Mouse (Mus musculus): ENCODE data around the gene Matn1.

Gene Matn1

DNA sequence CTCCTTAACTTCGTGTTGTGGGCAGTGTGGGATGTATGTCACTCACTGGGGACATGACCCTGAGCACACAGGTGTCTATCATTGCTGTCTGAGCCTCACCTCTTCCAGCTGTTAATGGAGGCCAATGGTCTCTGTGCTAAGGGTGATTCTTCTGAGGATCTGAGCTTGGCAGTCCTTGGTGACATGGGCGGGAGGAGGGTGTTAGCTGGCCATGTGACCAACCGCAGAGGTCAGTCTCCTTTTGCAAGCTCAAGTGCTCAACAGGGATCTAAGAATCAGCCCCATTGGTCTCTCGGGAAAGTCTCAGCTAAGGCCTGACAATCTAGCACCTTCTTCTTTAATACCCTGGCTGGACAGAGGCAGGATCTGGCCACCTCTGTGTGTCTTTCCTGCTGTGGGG lies 26.6 kb upstream of the Matn1 start:
- DNase-seq (ENCODE audit: low read depth, low spot score): no peak

DNA sequence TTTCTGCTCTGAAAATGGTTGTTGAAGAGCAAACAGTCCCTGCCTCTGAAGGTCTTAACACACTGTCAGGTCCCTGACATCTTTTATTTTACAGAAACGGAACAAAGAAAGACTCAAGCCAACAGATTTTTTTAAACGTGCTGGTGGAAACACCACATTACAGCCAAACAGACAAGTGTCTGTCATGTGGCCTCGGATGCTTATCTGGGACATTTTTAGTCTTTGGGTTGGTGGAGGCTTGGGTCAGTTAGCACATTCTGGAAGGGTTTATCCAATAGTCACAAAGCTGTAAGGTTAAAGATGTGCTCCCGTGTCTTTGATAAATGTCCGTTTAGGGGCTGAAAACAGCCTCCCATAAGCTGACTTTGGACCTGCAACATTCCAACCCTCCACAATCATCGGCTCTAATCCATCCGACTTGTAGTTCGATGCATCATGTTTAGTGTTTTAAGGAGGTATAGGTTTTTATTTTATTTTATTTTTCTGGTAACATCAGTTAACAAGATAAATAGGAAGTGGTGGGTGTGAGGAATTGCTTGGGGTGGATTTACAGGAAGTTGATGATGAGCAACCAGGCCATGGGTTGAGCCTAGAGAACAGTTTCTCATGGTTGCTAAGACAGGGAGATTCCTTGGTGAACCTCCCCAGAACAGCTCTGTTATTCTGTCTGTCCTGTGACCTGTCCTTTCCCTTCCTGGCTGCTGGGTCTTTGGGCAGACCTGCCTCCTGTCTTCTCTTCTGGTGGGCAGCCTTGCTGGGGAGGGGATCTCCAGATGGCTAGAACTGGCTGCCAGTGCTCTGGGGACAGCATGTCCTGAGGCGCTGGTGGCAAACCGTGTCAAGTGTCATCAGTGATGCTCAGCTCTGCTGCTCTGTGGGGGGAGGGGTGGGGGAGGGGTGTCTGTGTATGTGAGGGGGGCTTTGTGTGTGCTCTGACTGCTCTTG lies 25.1 kb upstream of the Matn1 start:
- no peak for DNase-seq (ENCODE audit: low read depth, low spot score)

DNA sequence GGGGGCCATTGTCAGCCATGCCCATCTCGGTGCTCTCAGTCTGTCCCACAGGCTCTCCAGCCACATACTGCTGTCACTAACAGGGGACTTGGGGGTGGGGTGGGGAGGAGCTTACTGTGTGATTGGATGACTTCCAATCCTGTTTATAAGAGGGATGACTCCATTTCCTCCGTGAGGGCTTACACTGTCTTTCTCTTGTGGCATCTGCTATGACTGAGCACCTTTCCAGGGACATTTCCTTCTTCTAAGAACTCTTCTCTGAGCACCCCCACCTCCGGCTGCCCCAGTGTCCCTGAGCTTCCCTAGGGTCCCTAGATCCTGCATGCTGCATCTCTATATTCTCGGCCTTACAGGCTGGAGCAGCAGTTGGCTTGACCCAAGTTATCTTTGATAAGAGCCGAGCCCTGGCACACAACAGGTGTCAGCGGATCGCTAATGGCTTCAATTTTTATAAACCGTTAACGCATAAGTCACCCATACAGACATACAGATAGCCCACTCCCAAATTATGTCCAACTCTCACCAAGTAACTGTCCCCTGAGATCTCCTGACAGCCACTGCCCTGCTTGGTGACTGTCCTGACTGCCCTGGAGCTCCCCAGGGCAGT lies 24.3 kb upstream of the Matn1 start:
- DNase-seq (ENCODE audit: low read depth, low spot score): no peak

DNA sequence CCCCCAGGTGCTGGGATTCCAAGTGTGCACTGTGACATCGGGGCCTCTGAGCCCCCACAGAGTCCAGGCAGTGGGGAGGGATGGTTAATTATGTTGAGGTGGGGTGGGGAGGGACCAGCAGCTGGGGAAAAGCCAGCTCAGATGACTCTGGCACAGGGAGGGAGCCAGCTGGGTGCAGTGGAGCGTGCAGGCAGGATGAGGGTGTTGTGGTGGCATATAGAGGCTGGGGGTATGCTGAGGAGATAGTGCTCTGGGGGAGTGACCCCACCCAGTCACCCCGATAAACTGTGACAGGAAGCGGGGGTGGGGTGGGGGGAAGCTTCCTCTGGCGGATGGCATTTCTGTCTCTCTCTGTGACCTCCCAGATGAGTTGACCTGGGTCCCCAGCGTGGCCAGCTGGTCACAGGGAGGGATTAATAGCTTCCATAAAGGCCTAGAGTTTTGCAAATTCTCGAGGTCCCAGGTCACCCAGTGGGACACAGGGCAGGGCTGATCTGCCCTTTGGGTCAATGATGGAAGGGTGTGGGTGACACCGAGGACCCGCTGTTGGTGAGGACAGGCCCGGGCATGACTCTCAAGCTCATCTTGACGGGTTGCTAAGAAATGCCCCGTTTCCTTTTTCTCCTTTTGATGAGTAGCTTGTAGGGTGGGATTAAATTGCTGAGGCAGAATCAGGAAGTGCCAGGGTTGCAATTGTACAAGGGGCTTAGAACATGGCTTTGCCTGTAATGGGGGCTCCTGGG lies 23.1 kb upstream of the Matn1 start:
- no peak for DNase-seq (ENCODE audit: low read depth, low spot score)

DNA sequence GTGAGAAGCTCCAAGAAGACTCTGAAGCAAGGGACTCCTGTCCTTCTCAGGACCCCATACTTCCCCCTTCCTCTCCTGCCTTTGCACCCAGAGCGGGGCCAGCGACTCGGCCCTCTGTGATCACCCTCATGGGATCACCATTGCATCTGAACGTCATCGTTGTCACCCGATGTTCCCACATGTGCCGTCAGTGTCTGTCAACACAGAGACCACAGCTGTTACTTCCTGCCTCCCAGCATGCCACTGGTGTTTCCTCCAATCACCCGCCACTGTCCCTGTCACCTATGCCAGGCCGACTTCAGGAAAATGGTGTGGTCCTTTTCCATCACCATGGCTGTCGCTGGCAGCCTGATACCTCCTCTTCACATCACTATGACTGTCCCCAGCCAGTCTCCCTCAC lies 22.2 kb upstream of the Matn1 start:
- no peak for DNase-seq (ENCODE audit: low read depth, low spot score)

DNA sequence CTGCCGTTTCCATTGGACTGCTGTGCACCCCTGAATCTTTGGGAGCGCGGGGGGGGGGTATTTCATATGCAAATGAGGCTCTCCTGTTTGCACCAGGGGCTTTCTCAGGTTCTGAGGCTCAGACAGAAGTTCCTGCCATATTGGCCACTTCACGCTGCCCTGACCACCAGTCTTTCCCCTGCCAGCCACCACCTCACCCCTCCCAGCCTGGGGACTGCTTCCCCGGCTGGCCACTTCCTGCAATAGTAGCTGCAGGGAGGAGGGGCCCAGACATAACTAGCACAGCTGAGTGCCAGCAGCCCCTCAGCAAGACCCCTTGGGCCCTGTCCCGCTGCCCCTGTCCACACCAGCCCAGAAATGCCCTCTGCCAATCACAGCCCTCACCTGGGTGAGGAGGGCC lies 17.9 kb upstream of the Matn1 start:
- no peak for DNase-seq (ENCODE audit: low read depth, low spot score)

DNA sequence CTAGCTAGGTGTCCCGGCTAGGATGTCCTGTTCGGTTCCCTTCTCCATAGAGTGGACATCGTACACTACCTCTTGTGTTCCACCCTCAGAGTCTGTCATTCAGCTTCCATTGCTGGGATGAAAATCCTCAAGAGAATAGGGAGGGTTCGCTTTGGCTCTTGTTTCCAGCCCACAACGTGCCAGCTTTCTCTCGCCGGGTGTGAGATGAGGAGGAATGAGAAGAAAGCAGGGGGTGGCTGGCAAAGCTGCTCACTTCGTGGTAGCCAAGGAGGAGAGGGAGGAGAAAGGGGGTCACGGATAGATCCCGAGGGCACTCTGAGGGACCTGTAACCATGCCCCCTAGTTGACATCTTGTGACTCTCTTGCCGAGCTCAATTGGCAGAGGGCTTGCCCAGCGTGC lies 16.4 kb upstream of the Matn1 start:
- peak; percentile 48 for DNase-seq (ENCODE audit: low read depth, low spot score)

DNA sequence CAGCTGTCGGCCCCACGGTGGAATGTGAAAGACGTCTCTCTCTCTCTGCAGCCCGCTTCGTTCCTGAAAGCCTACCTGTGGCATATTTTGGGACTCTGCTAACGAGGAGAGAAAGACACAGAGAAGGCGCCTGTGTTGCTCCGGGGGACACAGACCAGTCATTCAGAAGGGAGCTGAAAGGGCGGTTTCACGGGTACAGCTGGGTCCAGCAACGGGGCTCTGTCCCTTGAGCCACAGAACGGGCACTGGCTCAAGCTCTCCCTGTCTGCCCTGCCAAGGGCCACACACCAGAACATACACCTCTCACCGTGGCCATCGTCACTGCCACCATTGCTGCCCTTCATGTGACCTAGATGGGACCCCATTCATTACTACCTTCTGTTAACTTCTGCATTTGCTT lies 1.5 kb upstream of the Matn1 start:
- DNase-seq (ENCODE audit: low read depth, low spot score): peak; percentile 35

DNA sequence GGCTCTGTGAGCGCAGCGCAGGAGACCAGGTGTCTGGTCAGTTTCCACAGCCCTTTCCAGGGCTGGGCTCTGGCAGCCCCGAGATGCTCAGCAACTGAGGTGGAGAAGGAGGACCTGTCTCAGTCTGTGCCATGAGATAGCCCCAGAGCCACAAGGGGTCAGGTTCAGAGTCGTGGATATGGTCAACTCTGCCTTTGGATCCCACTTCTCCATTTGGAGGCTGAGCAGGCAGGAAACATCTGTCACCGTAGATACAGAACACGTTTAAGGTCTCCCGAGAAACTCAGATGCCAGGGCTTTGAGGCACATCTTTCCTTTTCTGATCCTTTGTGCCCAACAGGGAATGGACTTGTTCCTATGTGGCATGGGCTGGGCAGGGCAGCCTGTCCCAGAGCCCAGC lies 594 bp downstream of the Matn1 start:
- DNase-seq (ENCODE audit: low read depth, low spot score): no peak

DNA sequence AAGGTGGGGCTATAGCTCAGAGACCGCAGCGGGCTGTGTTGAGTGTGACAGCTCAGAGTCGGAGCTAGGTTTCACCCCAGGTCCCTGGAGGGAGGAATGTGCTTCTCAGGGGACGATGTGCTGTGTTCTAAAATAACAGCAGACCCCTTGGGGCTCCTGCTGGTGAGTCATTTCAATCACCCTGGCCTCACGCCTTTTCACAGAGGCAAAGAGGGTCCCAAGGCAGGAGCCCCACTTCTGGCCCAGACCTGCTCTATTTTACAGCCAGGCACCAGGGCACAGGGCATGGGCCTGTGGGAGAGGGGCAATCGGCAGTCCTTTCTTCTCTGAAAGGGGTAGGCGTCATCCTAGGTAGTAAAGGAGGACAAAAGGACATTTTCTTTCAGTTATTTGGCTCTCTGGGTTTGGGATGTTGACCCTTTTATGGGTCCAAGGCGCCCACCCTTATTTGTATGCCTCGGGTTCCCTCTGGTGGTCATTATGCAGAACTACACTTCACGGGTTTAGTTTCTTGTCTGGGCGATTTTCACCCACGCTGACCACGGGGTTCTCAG lies 3.0 kb downstream of the Matn1 start:
- peak; percentile 37 for DNase-seq (ENCODE audit: low read depth, low spot score)

DNA sequence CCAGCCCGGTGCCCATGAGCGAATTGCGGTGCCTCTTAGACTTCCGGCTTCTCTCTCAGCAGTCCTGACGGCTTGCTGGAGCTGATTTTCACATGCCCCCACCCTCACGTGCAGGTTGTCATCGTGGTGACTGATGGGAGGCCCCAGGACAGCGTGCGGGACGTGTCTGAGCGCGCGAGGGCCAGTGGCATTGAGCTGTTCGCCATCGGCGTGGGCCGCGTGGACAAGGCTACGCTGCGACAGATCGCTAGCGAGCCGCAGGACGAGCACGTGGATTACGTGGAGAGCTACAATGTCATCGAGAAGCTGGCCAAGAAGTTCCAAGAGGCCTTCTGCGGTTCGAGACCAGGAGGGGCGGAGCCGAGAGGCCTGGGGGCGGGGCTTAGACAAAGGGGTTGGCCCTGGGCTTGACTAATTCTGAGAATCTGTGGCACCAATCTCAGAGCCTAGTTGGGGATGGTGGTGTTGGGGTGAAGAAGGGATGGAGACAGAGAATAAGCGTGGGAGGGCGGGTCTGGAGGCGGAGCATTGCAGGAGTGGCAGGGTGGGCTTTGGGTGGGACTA lies 5.7 kb downstream of the Matn1 start:
- DNase-seq (ENCODE audit: low read depth, low spot score): no peak

DNA sequence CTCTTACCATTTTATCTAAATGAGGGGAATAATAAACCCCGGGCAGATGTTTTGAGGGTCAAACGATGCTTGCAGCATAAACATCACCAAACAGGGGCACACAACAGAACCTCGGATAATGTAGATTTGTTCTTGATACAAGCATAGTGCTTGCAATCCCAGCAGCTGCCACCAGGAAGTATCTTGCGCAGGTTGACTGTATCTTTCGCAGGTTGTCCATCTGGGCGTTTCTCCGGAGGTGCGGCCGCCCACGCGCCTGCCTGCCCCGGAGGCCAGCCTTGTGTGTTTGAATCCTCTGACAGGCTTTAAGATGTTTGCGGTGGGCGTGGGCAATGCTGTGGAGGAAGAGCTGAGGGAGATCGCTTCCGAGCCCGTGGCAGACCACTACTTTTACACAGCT lies 8.3 kb downstream of the Matn1 start:
- peak; percentile 72 for DNase-seq (ENCODE audit: low read depth, low spot score)

DNA sequence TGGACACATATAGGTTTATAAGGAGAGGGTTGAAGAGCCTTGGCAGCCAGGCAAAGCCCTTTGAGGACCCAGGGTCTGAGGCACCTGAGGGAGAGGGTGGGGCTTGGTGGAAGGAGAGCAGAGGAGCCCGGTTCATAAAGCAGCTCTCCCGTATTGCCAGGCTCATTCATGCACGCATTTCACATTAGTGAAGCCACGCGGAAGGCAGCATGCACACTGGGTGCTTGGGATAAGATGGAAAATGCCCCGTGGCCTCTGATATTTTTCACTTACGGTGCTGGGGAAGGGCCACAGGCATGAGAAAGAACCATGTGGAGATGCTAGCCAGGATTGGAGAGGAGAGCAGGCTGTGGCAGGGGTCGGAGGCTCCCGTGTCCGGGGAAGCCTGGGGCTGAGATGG lies 13.0 kb downstream of the Matn1 start:
- no peak for DNase-seq (ENCODE audit: low read depth, low spot score)

DNA sequence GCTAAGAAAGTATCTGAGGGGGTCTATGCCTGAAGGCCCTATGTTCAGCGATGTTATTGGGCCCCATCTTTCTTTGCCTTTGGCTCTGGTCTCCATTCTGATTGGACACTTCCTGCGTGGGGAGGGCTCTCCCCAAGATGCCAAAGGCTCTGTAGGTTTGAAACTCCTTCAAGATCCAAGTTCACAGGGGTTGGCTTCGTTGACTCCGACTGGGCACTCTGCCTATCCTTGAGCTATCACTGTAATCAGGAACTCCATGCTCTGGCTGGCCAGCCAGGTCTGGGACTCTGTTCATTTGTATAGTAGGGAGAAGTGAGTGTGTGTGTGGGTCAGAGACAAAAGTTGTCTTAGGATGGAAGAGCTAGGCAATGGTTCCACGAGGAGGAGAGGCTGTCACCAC lies 14.6 kb downstream of the Matn1 start:
- DNase-seq (ENCODE audit: low read depth, low spot score): no peak

DNA sequence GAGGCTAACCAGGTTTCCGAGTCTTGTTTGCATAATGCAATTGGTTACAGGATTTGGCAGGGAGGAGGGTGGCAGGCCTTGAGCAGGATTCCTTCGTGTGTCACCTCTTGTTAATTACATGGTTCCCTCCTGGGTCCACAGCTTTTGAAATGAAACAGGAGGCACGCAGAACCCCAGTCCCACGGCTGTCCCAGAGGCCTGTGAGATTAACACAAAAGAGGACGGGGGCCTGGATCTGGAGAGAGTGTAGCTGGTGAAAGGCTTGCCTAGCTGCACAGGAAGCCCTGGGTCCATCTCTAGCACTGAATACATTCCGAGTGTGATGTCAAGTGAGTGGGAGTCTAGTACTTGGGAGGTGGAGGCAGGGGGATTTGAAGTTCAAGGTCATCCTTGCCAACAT lies 15.5 kb downstream of the Matn1 start:
- no peak for DNase-seq (ENCODE audit: low read depth, low spot score)

DNA sequence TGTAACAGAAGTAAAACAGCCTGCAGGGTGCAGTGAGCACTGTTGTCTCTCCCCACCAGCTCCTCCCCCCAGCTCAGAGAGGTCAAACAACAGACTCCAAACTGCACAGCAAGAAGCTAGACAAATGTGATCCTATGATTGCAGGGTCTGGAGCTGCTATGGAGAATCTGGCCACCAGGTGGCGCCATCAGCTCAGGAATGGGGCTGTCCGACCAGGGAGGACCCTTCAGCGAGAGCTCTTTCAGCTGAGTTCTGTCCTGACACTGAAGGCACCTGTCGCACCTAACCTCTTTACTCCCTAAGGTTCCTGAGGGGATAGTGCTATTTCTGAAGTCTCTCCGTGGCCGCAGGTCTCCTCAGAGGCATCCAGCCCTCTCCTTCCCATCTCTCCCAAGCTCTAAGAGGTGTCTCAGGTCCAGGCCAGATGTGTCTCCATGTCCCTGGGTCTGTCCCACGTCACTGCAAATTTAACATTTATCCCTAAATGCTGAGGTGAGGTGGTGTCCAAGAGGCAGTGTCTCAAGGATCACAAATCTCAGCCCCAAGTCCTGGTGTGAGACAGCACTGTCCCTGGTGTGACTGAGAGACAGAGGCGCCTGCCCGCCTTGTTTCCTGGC lies 16.0 kb downstream of the Matn1 start:
- DNase-seq (ENCODE audit: low read depth, low spot score): peak; percentile 80

DNA sequence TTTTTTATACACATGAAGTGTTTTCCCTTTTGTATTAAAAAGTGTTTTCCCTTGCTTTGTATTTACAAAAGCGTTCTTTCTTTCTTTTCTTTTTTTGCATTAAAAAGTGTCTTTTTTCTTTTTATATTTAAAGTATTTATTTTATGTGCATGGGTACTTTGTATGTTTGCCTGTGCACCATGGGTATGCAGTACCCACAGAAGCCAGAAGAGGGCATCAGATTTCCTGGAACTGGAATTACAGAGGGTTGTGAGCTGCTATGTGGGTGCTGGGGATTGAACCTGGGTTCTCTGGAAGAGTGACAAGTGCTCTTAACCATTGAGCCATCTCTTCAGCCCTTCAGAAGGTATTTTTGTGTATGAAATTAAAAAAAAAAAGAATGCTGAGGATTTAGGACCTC lies 27.1 kb downstream of the Matn1 start:
- no peak for DNase-seq (ENCODE audit: low read depth, low spot score)

DNA sequence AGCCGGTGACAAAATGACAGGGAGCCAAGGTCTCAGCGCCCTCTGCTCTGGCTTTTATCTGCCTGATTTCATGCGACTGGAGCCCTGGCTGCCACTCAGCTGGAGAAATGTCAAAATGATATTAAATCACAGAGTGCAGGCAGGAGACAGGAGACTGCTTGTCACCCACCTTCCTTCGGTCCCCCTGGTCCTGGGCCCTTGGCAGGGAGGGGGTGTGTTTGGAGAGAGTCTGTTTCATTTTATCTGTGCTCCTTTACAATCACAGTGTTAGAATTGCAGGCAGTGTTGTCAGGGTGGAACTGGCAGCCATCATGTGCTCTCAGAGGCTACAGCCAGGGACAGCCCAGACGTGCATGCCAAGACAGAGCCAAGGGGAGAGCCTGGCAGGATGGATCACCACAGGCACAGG lies 28.2 kb downstream of the Matn1 start:
- peak; percentile 65 for DNase-seq (ENCODE audit: low read depth, low spot score)

DNA sequence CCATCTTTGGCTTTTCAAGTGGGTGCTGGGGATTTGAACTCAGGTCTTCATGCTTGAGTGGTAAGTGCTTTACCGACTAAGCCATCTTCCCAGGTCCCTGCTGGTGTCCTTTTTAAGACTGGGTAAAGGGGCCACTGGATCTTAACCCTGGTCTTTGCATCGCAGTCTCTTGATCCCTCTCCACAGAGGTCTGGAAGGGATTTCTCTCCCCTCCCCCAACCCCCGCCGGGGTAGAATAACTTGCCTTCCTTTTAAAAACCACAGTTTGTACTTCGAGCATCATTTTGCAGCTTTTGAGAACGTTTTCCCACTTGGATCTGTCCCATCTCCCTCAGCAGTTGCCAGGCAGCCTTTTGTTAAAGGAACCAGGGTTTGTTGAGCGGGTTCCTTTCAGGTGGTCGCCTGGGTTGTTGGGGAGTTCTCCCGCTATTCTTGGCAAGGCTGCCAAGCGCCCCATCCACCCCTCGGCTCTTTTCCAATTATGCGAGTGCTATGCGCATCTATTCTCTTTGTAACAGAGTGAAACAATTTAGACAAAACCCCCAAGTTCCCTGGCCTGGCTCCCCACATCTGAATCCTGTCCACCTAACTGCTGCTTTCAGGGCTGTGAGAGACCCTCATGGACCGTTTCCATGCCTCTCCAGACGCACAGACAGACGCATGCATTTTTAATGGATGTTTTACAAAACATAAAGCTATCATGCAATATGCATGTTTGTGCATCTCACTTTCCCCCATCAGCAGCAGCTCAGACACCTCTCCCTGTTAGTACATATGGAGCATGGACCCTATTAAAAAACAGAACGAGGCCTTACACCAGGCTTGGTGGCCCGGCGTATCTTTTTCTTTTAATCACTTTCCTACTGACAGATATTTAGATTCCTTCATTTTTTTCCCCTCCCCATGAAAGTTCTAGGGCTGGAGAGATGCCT lies 29.4 kb downstream of the Matn1 start:
- DNase-seq (ENCODE audit: low read depth, low spot score): peak; percentile 53

DNA sequence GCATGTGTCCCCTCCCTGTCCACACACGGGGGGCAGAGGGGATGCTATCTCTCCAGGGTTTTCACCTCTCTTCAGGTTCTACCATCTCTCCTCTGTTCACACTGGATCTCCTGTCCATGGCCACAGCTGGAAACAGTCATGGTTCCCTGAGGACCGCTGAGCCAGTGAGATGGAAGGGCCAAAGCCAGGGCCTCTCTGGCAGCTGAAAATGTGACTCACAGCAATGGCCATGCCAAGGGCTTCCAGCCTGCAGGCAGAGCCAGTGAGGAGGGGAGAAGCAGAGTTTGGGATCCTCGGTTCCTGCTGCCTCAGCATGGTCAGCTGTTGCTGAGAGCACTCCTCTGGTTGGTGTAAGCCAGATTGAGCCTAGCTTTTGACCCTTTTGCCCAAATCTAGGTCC lies 34.8 kb downstream of the Matn1 start:
- DNase-seq (ENCODE audit: low read depth, low spot score): no peak
